Mouse (Mus musculus) monocyte, adult 5-6 weeks (primary cell): ENCODE measurements around the gene Cdt1. TPM values are rescaled to one million over a fixed set of nuclear protein-coding genes. Genes with fewer than 3 reads are reported as not detected.
A peak's percentile ranks its signal among the peaks of the same experiment; 100 is the strongest.
"Not testable (repeated sequence)": the region's sequence is repeated elsewhere in the genome, so short reads cannot be mapped to it uniquely, and the experiment has no call there.

Experiments used
- ATAC-seq: fragments of 153-309, 156-312 bp; replicated peaks from 2 replicates; pipeline ENCODE4 v1.8.0; 2017; ENCODE audit warnings: mild to moderate bottlenecking; ENCODE audit not compliant: low TSS enrichment, insufficient number of reproducible peaks, severe bottlenecking, poor library complexity, low FRiP score
- total RNA-seq: library from RNA; stranded (forward); fragments of 200-1000, 200-491, 200-594 nt; gene quantifications from 3 replicates; pipeline ENCODE4 v1.2.3, GENCODE M21; 2017

Gene Cdt1
- total RNA-seq, 1 experiment from 2014 or later: 11.1 TPM

DNA sequence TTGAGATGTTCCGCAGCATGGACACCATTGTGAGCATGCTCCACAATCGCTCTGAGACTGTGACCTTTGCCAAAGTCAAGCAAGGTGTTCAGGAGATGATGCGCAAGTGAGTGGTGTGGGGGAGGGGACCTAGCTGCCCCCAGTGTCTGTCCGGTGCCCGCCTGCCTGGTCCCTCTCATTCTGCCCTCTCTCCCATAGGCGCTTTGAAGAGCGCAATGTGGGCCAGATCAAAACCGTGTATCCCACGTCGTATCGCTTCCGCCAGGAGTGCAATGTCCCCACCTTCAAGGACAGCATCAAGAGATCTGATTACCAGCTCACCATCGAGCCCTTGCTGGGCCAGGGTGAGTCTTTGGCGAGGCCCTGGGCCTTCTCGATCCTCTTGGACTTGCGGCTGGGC, 2.2 kb downstream of the Cdt1 start:
- no peak for ATAC-seq

DNA sequence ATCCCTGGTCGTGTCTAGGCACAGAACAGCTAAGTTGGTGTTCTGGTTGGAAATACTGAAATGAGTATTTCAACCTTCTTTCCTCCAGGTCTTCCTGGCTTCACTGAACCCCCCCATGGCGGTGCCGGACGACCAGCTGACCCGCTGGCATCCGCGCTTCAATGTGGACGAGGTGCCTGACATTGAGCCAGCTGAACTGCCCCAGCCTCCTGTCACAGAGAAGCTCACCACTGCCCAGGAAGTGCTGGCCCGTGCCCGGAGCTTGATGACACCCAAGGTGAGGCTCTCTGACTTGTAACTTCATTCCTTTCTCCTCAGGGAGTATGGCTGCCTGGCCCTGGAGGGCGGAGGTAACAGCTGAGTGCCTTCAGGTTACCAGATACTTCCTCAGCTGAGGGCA, 3.3 kb downstream of the Cdt1 start:
- no peak for ATAC-seq

DNA sequence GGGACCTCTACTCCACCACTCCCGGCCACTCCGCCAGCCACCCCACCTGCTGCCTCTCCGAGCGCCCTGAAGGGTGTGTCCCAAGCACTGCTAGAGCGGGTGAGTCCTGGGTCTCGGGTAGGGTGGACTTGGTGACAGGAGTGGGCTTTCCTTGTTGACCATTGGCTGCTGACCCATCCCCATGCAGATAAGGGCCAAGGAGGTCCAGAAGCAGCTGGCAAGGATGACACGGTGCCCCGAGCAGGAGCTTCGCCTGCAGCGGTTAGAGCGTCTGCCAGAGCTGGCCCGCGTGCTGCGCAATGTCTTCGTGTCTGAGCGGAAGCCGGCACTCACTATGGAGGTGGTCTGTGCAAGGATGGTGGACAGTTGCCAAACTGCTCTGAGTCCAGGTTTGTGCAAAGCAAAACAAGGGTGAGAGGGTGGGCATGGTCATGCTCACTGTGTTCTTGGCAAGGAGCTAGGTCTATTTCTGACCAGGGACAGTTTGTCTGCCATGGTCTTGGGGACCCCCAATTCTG, 4.0 kb downstream of the Cdt1 start:
- no peak for ATAC-seq

DNA sequence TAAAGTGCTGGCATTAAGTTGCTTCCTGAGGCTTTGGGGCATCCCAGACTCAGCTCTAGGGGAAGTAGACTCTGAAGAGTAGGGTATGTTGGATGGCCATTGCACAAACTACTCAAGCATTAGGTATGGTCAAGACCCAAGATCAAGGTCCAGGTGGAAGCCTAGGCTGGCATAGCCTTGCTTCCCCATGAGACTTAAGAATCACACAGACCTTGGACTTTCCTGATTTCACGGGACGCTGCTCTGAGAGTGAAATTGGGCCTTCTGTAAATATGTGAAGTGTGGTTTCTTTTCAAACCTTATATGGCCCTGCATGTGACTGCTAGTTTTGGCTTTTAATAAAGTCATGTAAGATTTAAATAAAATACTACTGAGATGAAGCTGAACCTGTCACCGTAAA, 4.9 kb downstream of the Cdt1 start:
- no peak for ATAC-seq

DNA sequence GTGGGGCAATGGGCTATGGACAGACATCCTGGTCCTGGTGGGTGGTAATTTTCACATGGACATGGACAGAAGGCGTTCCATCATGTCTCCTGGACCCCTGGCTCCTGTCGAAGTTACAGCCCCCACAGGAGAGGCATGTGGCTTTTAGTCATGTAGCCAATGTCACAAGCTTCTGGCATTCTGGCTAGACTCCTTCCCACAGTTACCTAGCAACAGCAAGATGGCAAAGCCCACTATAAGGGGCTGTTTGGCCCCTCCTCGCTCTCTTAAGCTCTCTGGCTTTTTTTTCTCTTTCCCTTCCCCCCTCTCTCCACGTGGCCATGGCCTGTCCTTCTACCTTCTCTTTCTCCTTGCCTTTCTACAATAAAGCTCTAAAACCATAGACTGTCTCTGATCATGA, 5.4 kb downstream of the Cdt1 start:
- not testable (repeated sequence) for ATAC-seq

DNA sequence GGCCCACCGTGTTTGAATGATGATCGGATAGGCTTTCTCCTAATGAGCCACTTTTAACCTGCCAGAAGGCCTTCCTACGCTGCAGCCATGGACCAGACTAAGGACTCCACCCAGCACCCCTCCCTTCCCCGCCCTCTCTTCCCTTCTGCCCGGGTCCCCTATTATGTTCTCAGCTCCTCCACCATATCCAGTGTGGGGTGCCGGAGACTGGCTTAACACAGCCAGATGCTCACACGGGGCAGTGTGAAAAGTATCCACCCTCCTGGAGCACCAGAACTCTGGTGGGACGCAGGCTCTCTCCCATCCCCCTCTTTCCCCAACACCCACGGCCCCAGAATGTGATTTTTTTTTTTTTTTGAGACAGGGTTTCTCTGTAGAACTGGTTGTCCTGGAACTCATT, 5.8 kb downstream of the Cdt1 start:
- no peak for ATAC-seq

DNA sequence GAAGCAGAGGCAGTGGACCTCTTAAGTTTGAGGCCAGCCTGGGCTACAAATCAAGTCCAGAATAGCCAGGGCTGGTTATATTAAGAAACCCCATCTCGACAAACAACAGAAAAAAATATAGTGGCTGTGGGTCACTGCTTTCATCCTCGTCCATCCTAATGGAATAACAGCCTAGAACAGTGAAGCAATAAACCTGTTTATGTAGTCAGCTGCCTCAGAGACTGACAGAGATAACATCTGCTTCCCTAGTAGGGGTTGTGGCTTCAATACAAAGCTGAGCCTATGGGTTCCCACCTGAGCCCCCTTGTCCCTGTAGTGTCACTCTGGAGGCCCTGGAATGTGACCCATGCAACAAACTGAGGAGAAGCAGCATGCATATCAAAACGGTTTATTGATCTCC, 6.4 kb downstream of the Cdt1 start:
- no peak for ATAC-seq

DNA sequence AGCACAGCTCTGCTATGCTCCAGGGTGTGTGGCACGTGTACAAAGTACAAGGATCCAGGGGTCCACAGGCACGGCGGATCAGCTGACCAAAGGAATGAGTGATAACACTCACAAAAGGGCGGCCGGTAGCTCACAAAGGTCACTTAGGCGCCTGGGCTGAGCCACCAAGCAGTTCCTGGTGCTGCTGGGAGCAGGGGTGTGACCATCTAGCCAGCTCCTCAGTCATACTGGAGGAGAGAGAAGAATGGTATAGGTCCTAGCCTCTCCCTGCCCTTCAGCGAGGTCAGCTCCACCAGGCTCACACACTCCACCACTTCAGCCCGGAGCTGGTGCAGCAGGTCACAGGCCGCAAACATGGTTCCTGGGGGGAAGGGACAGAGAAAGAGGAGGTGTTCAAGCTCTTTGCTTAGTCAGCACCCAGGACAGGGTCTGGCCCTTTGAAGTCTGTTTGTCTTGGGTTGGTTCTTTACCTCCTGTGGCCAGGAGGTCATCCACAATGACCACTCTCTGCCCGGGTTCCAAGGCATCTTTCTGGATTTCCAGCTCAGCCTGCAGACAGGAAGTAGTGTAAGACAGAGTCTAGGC, 6.9 kb downstream of the Cdt1 start:
- ATAC-seq: no peak

DNA sequence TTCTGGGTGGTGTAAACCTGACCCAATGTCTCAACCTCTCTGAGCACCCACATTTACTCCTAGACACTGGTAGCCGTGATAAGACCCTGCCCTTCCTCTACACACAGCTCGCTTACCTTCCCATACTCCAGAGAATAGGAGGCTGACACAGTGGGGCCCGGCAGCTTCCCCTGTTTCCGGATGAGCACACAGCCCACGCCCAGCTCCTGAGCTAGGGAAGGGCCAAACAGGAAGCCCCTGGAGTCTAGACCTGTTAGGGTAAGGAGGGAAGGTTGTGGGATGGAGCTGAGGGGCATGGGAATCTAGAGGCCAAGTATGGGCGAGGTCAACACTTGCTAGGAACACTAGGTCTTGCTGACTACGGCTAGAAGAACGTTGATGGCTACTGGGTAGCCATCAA, 7.5 kb downstream of the Cdt1 start:
- ATAC-seq: no peak

DNA sequence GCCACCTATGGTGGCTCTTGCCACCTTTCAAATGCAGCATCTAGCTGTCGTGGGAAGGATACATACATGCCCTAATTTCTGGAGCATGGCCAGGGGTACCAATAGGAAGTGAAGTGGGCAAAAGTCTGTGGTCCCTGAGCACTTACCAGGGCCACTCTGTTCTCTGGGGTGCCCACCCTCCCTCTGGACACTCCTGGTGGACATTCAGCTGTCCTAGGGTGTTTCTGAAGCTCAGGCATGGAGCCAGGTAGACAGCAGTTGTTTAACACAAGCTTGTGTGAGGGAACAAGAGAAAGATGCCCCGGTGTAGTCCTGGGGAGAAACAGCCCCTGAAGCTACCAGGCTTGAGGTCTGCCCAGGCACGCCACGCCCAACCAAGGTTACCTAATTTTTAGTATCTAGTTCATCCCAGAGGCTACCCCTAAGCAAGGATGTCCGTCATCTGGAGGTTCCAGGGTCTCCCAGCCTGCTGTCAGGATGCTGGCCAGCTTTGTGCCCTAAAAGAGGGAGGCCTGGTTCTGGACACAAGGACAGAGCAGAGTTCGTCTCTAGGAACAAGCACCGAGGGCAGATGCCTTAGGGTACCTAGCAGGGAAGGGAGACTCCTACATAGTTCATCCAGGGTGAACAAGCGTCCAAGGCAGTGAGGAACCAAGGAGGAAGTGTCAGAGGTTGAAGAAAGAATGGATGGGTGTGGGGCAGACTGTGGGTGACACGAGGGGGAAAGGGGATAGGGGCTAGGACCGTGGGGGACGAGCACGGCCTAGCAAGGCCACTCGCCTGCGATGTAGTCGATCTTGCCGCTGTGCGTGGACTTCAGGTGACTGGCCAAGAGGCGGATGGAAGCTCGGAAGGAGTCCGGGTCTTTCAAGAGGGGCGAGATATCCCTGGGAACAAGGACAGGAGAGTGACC, 8.2 kb downstream of the Cdt1 start:
- 0 out of 2 replicates have a peak, but pooled peaks have one; percentile 9 for ATAC-seq

DNA sequence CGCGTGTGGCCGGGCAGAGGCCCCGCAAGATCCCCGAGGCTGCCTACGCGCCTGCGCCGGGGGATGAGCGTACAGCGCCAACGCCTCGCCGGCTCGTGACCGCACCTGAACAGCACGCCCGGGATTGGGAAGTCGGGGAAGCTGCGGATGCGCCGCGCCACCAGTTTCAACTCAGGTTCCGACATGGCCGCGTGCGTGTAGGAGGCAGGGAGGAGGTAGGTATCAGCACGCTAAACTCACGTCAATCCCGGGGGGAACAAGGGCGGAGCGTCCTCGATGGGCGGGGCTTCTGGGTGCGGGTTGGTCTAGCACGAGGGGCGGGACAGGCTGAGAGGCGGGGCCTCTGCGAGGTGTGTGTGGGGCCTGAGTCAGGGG, 8.8 kb downstream of the Cdt1 start, which contains the start of gene Aprt:
Aprt (minus strand) TSS at position 262 of the 375 bp plus-strand sequence.
- ATAC-seq: peak; percentile 82

DNA sequence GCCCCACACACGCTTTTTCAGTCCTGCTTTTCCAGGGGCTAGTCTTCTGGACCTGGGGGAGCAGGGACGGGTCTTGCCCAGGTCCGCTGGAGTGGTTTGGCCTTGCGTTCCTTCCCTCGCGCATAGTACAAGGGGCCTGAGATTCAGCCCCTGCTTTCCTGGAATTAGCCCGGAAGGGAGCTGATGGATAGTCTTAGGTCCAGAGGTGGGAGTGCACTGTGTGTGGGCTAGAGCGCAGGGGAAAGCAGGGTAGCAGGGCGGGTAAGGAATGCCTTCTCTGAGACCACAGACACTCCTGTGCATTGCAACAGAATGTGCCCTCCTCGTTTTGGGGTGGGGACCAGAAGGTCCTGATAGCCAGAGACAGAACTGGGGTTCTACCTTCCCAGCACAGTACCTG, 9.3 kb downstream of the Cdt1 start:
- ATAC-seq: no peak

DNA sequence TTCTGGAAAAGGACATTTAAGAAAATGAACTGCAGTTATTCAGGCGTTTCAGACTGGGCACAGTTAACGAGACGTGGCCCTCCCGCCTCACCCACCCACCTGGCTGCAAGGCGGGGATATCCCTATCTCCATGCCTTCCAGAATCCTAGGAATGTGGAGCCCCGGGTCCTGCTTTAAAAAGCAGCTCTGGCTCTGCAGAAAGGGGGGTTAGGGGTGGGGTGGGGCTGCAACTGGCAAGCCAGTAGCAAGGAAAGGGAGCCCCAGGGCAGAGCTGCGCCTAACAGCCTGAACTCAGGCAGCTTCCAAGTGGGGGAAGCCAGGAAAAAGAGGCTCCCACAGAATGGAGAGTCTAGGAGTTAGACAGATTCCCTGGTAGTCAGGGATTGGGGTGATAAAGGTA, 11.4 kb downstream of the Cdt1 start:
- ATAC-seq: no peak

DNA sequence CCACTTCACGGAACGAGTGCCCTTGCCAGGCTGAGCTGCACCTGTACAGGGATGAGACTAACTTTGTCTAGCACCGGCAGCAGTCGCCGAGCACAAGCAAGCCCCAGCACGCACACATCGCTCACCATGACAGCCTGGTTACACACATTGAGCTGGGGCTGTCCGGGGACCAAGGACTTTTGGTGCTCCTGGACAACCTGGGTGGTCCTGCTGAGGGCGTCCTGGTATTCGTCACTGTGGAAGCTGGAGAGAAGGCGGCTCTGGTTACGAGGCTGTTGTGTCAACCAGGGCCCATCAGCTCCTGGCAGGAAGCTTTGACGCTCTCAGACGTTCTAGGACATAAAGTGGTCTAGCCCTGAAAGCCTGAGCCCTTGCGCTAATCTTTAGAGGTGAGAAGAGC, 13.1 kb downstream of the Cdt1 start:
- ATAC-seq: no peak

DNA sequence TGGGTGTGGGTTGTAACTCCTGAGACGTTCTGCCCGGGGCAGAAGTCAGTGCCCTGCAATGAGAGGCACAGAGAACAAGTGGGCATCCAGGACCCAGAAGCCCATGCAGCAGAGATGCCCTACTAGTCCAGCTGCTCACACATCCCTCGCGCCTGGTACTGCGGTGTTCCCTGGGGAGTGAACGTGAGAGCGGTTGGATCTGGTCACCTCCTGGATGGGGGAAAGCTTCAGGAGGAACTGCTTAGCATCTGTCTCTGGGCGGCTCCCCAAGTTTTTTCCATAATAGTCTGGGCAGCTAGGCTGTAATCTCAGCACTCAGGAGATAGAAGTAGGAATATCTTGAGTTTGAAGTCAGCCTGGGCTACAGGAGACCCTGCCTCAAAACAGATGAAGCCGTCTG, 17.2 kb downstream of the Cdt1 start:
- ATAC-seq: no peak

DNA sequence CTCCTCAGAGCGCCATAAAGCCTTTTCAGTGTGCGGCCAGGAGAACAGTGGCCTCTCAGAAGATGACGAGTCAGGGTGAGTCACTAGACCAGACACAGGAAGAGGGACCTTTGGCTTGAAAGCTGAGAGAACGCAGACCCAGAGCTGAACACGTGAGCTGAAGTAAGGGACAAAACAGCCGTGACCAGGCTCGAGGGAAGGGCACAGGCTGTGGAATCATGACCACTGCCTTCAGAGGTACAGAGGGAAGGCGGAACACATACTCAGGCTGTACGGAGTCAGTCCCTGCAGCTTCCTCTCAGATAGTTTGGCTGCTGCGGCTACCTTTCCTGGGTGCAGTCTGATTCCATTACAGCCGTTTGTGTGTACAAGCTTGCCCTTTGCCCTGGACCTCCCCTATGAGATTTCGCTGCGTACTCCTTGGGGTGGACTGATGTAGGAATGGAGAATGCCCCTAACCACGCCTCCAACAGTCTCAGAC, 17.6 kb downstream of the Cdt1 start:
- peak; percentile 45 for ATAC-seq

DNA sequence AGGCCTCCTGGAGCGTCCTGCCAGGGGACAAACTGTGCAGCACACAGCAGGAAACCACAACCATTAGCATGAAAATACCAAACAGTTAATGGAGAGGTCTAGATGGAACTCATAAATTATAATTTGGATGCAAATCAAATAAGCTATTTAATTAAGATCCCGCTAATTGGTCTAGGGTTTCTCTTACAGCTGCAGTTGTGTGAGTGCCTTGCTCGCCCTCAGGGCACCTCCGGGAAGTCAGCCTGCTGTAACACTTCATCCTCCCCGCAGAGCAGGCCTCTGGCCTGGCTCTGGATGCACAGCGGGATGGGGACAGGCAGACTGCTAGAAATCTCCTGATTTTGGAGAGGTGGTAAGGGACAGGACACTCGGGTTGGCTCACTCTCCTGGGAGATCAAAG, 18.4 kb downstream of the Cdt1 start:
- no peak for ATAC-seq

DNA sequence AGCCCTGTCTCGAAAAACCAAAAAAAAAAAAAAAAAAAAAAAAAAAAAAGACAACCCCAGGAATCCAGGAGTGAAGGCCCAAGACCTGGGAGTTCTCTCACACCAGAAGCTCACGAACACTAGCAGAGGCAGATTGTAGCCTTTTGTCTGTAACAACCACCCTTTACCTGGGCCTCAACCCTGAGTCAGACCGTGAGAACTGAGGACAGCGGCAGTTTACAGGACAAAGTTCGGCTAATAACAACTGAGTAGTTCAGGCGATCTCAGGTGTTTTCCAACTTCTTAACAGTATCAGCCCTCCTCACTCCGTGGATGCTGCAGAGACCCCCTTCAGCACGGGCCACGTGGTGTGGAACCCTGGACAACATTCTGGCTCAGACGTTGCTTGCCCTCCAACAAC, 18.9 kb downstream of the Cdt1 start:
- ATAC-seq: no peak

DNA sequence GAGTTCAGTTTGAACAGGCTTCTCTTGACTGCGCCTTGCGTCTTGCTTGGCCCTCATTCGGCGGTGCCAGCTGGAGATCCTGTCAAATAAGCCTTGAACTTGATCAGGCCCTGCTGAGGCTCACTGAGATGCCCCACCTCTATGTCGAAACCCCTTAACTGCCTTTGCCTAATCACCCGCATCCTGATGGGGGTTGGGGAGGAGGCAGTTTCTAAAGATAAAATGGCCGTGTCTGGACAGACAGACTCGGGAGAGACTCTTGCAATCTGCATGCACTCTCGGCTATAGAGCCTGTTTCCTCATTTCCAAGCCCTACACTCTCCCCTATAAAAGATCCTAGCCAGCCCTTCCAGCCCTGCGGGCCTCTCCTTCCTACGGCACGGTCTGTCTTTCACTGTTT, 25.4 kb downstream of the Cdt1 start:
- ATAC-seq: peak; percentile 57
